Mouse (Mus musculus): ENCODE measurements around the gene Olfr1416. TPM values are rescaled to one million over a fixed set of nuclear protein-coding genes. Genes with fewer than 3 reads are reported as not detected.

Olfr1416 gene
- polyA plus RNA-seq (2012; ENCODE audit: low replicate concordance), result not detected in 2 replicates

DNA sequence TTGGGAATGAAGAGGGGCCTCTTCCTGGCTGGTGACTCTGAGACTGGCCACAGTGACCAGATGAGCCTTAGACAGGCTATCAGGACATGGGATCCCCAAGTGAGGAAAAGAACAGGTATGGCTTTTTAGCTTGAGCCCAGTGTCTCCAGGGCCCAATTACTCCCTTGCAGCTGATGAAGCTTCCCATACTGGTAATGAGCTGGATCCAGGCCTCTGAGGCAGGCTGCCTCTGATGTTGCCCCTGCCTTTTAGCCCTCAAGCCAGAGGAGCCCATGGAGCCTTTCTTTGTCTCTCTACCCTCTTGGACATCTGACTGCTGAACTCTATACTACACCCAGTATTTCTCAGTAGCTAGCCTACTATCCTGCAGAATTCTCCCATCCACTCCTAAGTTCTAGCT lies at the start of gene Olfr1416:
Olfr1416 (minus strand) TSS at position 101 of the 400 bp plus-strand sequence.

DNA sequence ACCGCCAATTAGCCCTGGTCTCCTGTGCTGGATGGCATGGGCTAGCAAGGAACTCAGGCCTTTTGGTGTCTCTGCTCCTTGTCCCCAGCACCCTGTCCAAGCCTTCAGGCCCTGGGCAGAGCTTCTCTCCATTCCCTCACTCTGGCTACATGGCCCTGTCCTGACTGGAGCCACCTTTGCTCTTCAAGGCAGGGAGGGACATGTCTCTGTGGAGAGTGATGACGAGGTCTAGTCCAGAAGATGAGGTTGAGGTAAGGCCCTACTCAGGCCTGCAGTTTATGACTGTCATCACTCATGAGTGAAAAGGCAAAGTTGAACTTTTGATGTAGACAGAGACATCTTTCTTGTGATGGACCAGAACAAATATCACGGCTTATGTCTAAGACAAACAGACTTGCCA lies 33.6 kb upstream of the Olfr1416 start, which contains the start of gene Olfr1414:
Olfr1414 (minus strand) TSS at position 101 of the 400 bp plus-strand sequence.

GRCm38 (mm10) chr1:92496001-92496400 lies 11.1 kb upstream of the Olfr1416 start, which contains the start of gene Olfr1415:
Gene Olfr1415, minus strand, starts transcription at chr1:92496101.

DNA sequence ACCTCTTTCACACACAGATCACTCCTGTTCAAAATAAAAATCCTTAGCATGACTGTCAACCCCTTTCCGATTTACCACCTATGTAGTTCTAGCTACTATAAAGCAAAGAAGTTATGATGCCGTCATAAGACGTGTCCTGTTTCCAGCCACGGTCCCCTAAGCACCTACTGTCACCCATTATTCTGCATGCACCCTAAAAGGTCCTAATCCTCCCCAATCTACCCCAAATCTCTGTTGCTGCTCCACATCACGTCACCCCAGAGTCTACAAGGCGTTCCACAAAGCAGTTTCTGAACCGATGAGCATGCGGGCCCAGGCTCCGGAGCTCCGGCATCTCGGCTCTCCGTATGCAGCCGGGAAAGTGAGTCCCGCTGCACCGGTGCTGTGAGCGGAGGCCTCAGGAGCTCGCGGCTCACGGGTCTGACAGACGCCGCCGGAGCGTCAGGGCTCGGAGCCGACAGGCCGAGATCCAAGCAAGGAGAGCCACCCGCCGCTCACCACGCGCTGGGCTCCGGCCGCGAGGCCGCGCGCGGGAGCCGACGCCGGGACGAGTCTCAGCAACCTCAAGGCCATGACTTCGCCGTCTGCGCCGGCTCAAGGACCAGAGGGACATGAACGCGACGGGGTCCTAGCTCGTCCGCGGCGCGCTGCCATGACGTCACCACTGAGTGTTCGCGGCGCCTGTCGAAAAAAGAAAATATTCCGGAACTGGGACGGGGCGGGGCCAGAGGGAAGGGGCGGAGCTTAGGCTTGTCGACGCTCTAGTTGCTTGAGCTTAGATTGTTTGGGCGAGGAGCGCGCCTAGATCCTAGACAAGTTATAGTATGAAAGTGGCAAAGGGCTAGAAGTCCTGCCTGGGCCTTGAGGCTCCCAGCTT lies 11.5 kb downstream of the Olfr1416 start, which contains the start of gene Ndufa10:
Ndufa10 (minus strand) TSS at position 696 of the 877 bp plus-strand sequence.

Other genes with a start within 250 kb of the Olfr1416 start
- 7.7 and 29.4 TPM in 2 replicates for gene Ndufa10, start 11.3 kb downstream of the Olfr1416 start, polyA plus RNA-seq (2012; ENCODE audit: low replicate concordance)
- not detected in 2 replicates for gene Olfr1415, start 11.0 kb upstream of the Olfr1416 start, polyA plus RNA-seq (2012; ENCODE audit: low replicate concordance)
- gene Olfr1414, start 33.5 kb upstream of the Olfr1416 start, polyA plus RNA-seq (2012; ENCODE audit: low replicate concordance), result 0.06 TPM in 1 of 2 replicates, not detected in the other
- gene Olfr1413, start 86.2 kb upstream of the Olfr1416 start, polyA plus RNA-seq (2012; ENCODE audit: low replicate concordance), result not detected in 2 replicates
- not detected in 2 replicates for gene Olfr1412, start 100.7 kb upstream of the Olfr1416 start, polyA plus RNA-seq (2012; ENCODE audit: low replicate concordance)
- gene Olfr1411, start 109.3 kb upstream of the Olfr1416 start, polyA plus RNA-seq (2012; ENCODE audit: low replicate concordance), result 0.32 TPM in 1 of 2 replicates, not detected in the other
- not detected in 2 replicates for gene Olfr1410, start 120.7 kb upstream of the Olfr1416 start, polyA plus RNA-seq (2012; ENCODE audit: low replicate concordance)
- gene Olfr12, start 132.7 kb upstream of the Olfr1416 start, polyA plus RNA-seq (2012; ENCODE audit: low replicate concordance), result not detected in 2 replicates
- gene Cops9, start 156.9 kb upstream of the Olfr1416 start, polyA plus RNA-seq (2012; ENCODE audit: low replicate concordance), result 20.3 and 30.2 TPM in 2 replicates
- gene Otos, start 163.7 kb upstream of the Olfr1416 start, polyA plus RNA-seq (2012; ENCODE audit: low replicate concordance), result not detected in 2 replicates